Mouse (Mus musculus): ENCODE results near the gene Wdr17. TPM values are rescaled to one million over a fixed set of nuclear protein-coding genes. Genes with fewer than 3 reads are reported as not detected.
A peak's percentile ranks its signal among the peaks of the same experiment; 100 is the strongest.

The Wdr17 gene
- total and polyA plus RNA-seq, 3 experiments = not detected

DNA sequence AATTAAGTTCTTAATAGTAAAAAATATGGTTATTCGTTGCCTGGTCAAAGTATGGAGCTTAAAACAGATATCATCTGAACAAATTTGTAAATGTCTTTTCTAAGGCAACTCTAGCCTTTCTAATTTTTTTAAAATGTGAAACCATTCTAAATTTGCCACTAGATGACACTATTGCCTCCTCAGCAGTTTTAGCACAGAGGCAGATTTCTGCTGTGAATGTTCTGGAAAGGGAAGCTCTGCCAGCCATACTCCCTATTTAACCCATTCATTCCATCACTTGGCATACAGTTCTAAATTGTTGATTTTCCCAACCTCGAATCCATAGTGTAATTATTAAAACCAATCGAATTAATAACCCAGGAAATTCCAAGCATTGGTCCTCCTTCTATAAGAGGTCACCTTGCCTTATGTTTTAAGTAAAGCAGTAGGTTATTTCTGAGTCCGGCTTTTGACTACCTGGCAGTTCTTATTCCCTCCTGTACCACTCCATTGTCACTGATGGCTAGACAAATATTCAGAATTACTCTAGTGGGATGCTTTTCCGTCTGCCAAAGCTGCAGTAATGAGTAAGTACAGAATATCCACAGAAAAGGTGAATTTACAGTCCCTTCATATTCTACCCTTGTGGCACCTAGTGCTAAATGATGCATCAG lies 150.2 kb downstream of the Wdr17 start:
- Histone ChIP-seq H3K4me1 (ENCODE audit: control insufficient read depth, insufficient read depth, low read length) (no peaks in the 10 kb centered on the region), H3K36me3 (ENCODE audit: control insufficient read depth, insufficient read depth, low read length) (no peaks in the 10 kb centered on the region), H3K79me2 (replicated peaks; ENCODE audit: control insufficient read depth, insufficient read depth, low read length) (no peaks in the 10 kb centered on the region), H3K27ac (no peak overlapping the region), H3K4me3 (no peak overlapping the region), H3K27me3 (ENCODE audit: control insufficient read depth, insufficient read depth, low read length) (no peaks in the 10 kb centered on the region), H3K9ac (ENCODE audit: low read depth, low read length) (no peak overlapping the region)
- DNase-seq = no peak
- intact Hi-C loops (cut with DNase I) = no loop called here
- 60% methylated on average over 5 of the region's 5 CpGs for WGBS
- no peak for TF ChIP-seq POLR2A (IDR thresholded peaks at IDR 0.05; ENCODE audit: insufficient read depth, low read depth, low read length)
- peak; percentile 45 for TF ChIP-seq CTCF (IDR thresholded peaks at IDR 0.05)

DNA sequence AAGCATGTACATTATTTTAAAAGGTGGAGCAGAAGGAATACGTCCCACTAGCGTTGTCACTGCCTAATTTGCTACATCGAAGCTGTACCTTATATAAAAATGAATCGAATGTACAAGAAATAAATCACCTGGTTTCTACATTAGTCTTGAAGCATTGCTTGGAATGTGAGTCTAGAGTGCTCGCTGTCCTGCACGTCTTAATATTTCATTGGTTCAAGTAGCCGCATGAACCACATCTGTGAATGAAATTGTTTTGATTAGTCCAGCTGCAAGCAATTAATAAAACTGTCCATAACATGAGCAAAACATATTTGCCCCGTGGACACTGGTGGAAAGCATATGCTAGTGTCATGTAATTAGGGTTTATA lies 162.3 kb downstream of the Wdr17 start:
- 32% methylated on average over 8 of the region's 8 CpGs for WGBS
- intact Hi-C loops (cut with DNase I) = no loop called here
- H3K4me3 ChIP-seq = peak overlapping the region; percentile 22
- H3K27ac ChIP-seq = no peak overlapping the region
- DNase-seq = no peak
- H3K4me1 ChIP-seq (ENCODE audit: control insufficient read depth, insufficient read depth, low read length) = no peaks in the 10 kb centered on the region
- H3K79me2 ChIP-seq (replicated peaks; ENCODE audit: control insufficient read depth, insufficient read depth, low read length) = no peaks in the 10 kb centered on the region
- no peaks in the 10 kb centered on the region for H3K36me3 ChIP-seq (ENCODE audit: control insufficient read depth, insufficient read depth, low read length)
- H3K27me3 ChIP-seq (ENCODE audit: control insufficient read depth, insufficient read depth, low read length) = no peaks in the 10 kb centered on the region
- TF ChIP-seq POLR2A (IDR thresholded peaks at IDR 0.05; ENCODE audit: insufficient read depth, low read depth, low read length) = no peak
- no peak for TF ChIP-seq EP300 (IDR thresholded peaks at IDR 0.05; ENCODE audit: insufficient read depth, low read depth, low read length)
- no peak for TF ChIP-seq CTCF (IDR thresholded peaks at IDR 0.05)
- no peak overlapping the region for H3K9ac ChIP-seq (ENCODE audit: low read depth, low read length)

- H3K4me1 ChIP-seq (ENCODE audit: control insufficient read depth, insufficient read depth, low read length) = no peaks in the 10 kb centered on the region
- no peak for TF ChIP-seq POLR2A (IDR thresholded peaks at IDR 0.05; ENCODE audit: insufficient read depth, low read depth, low read length)
- TF ChIP-seq EP300 (IDR thresholded peaks at IDR 0.05; ENCODE audit: insufficient read depth, low read depth, low read length) = no peak
- TF ChIP-seq CTCF (IDR thresholded peaks at IDR 0.05) = no peak
- DNase-seq = peak; percentile 70 to 79
- H3K79me2 ChIP-seq (replicated peaks; ENCODE audit: control insufficient read depth, insufficient read depth, low read length) = no peaks in the 10 kb centered on the region
- 4% methylated on average over 23 of the region's 23 CpGs for WGBS
- no peaks in the 10 kb centered on the region for H3K27me3 ChIP-seq (ENCODE audit: control insufficient read depth, insufficient read depth, low read length)
- H3K4me3 ChIP-seq = peak overlapping the region; percentile 22
- intact Hi-C loops (cut with DNase I) = no loop called here
- no peak overlapping the region for H3K9ac ChIP-seq (ENCODE audit: low read depth, low read length)
- H3K36me3 ChIP-seq (ENCODE audit: control insufficient read depth, insufficient read depth, low read length) = no peaks in the 10 kb centered on the region
- no peak overlapping the region for H3K27ac ChIP-seq
Measured at GRCm38 (mm10) chr8:54723976-54724667, 162.9 kb downstream of the Wdr17 start.

- WGBS = 57% methylated on average over 4 of the region's 4 CpGs
- intact Hi-C loops (cut with DNase I) = no loop called here
- Histone ChIP-seq H3K4me1 (ENCODE audit: control insufficient read depth, insufficient read depth, low read length) (no peaks in the 10 kb centered on the region), H3K27me3 (ENCODE audit: control insufficient read depth, insufficient read depth, low read length) (no peaks in the 10 kb centered on the region), H3K36me3 (ENCODE audit: control insufficient read depth, insufficient read depth, low read length) (no peaks in the 10 kb centered on the region), H3K79me2 (replicated peaks; ENCODE audit: control insufficient read depth, insufficient read depth, low read length) (no peaks in the 10 kb centered on the region), H3K27ac (no peak overlapping the region), H3K9ac (ENCODE audit: low read depth, low read length) (no peak overlapping the region), H3K4me3 (no peak overlapping the region)
- DNase-seq = no peak
- TF ChIP-seq CTCF (IDR thresholded peaks at IDR 0.05) = no peak
- TF ChIP-seq POLR2A (IDR thresholded peaks at IDR 0.05; ENCODE audit: insufficient read depth, low read depth, low read length) = no peak
- TF ChIP-seq EP300 (IDR thresholded peaks at IDR 0.05; ENCODE audit: insufficient read depth, low read depth, low read length) = no peak
Measured at GRCm38 (mm10) chr8:54718515-54718914, 168.5 kb downstream of the Wdr17 start.

GRCm38 (mm10) chr8:54705743-54706142 lies 181.2 kb downstream of the Wdr17 start:
- Histone ChIP-seq H3K36me3 (ENCODE audit: control insufficient read depth, insufficient read depth, low read length) (no peaks in the 10 kb centered on the region), H3K79me2 (replicated peaks; ENCODE audit: control insufficient read depth, insufficient read depth, low read length) (no peaks in the 10 kb centered on the region), H3K9ac (ENCODE audit: low read depth, low read length) (no peak overlapping the region), H3K4me3 (no peak overlapping the region), H3K4me1 (ENCODE audit: control insufficient read depth, insufficient read depth, low read length) (no peaks in the 10 kb centered on the region), H3K27me3 (ENCODE audit: control insufficient read depth, insufficient read depth, low read length) (no peaks in the 10 kb centered on the region), H3K27ac (no peak overlapping the region)
- intact Hi-C loops (cut with DNase I) = loop anchor here (2.0 kb wide), 1 partner anchor 197 kb away; no protein-coding TSS in a partner anchor
- DNase-seq = no peak
- no peak for TF ChIP-seq POLR2A (IDR thresholded peaks at IDR 0.05; ENCODE audit: insufficient read depth, low read depth, low read length)
- TF ChIP-seq CTCF (IDR thresholded peaks at IDR 0.05) = peak; percentile 58
- WGBS = 34% methylated on average over 2 of the region's 2 CpGs

DNA sequence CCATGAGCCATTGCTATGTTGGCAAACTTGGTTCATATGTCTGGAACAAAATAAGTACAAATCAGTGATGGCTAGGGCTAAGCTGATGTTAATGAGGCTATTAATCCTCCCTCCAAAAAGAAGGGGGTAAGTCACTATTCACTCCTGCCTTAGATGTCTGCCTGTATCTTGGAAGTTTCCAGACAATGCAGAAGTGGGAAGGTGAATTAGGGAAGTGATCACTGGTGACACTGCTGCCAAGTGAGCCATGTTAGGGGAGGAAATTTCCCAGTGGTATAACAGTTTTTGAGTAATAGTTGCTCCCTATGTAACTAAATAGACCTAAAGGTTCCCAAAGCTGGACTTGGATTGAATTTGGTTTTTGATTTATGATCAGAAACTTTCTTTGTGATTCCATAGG lies 215.2 kb downstream of the Wdr17 start:
- no peak overlapping the region for H3K4me3 ChIP-seq
- H3K4me1 ChIP-seq (ENCODE audit: control insufficient read depth, insufficient read depth, low read length) = no peaks in the 10 kb centered on the region
- H3K27me3 ChIP-seq (ENCODE audit: control insufficient read depth, insufficient read depth, low read length) = no peaks in the 10 kb centered on the region
- H3K79me2 ChIP-seq (replicated peaks; ENCODE audit: control insufficient read depth, insufficient read depth, low read length) = no peaks in the 10 kb centered on the region
- H3K27ac ChIP-seq = no peak overlapping the region
- intact Hi-C loops (cut with DNase I) = no loop called here
- H3K36me3 ChIP-seq (ENCODE audit: control insufficient read depth, insufficient read depth, low read length) = no peaks in the 10 kb centered on the region
- TF ChIP-seq POLR2A (IDR thresholded peaks at IDR 0.05; ENCODE audit: insufficient read depth, low read depth, low read length) (no peak), EP300 (IDR thresholded peaks at IDR 0.05; ENCODE audit: insufficient read depth, low read depth, low read length) (no peak), CTCF (IDR thresholded peaks at IDR 0.05) (no peak)
- no peak overlapping the region for H3K9ac ChIP-seq (ENCODE audit: low read depth, low read length)
- DNase-seq = no peak

All from heart, adult 2 months (tissue).